Mouse (Mus musculus) intestine, embryonic 16.5 days (tissue): ENCODE measurements around the gene Zfhx3. TPM values are rescaled to one million over a fixed set of nuclear protein-coding genes. Genes with fewer than 3 reads are reported as not detected.

Experiments
- ATAC-seq: fragments of 200-750 bp; cut with Nextera tagmentation; 2 replicates; pipeline ENCODE4 v1.8.0; 2017; ENCODE audit warnings: moderate TSS enrichment, moderate library complexity
- H3K27ac ChIP-seq: fragments of 300-500 bp; sonication (generic); 2 replicates; pipeline ENCODE4 v1.5.1; 2014; ENCODE audit warnings: mild to moderate bottlenecking, low read length
- H3K27me3 ChIP-seq: fragments of 300-500 bp; sonication (generic); replicated peaks from 2 replicates; pipeline ENCODE4 v1.6.1; 2014; ENCODE audit warnings: low read length, control low read depth, mixed read lengths; ENCODE audit not compliant: control insufficient read depth, insufficient read depth
- H3K36me3 ChIP-seq: fragments of 300-500 bp; sonication (generic); 2 replicates; pipeline ENCODE4 v1.6.1; 2014; ENCODE audit warnings: low read length, control low read depth; ENCODE audit not compliant: control insufficient read depth, insufficient read depth
- H3K4me1 ChIP-seq: fragments of 300-500 bp; sonication (generic); 2 replicates; pipeline ENCODE4 v1.6.1; 2014; ENCODE audit warnings: low read length, control low read depth, mixed read lengths; ENCODE audit not compliant: control insufficient read depth, insufficient read depth
- H3K4me2 ChIP-seq: fragments of 300-500 bp; sonication (generic); 2 replicates; pipeline ENCODE4 v1.6.1; 2014; ENCODE audit warnings: low read depth, low read length, control low read depth
- H3K4me3 ChIP-seq: fragments of 300-500 bp; sonication (generic); 2 replicates; pipeline ENCODE4 v1.5.1; 2014; ENCODE audit warnings: mild to moderate bottlenecking, low read length
- H3K9ac ChIP-seq: fragments of 300-500 bp; sonication (generic); 2 replicates; pipeline ENCODE4 v1.6.1; 2014; ENCODE audit warnings: low read depth, low read length
- H3K9me3 ChIP-seq: fragments of 300-500 bp; sonication (generic); 2 replicates; pipeline ENCODE4 v1.6.1; 2016; ENCODE audit warnings: low read length, control low read depth; ENCODE audit not compliant: control insufficient read depth
- WGBS: fragments of 180-500 bp; shearing (Covaris S2); extraction: QIAGEN DNeasy Blood & Tissue Kit; methylation state at CpG from one replicate; pipeline ENCODE4 v1.1.7; 2014; 5-methylcytosine and 5-hydroxymethylcytosine counted together
- polyA plus RNA-seq: library from polyadenylated mRNA; unstranded; fragments of >200 nt; fragmentation: Nextera tagmentation; extraction: Ambion mirVana; gene quantifications from 2 replicates; pipeline ENCODE4 v1.2.1, GENCODE M21; 2015

Zfhx3 gene
- polyA plus RNA-seq, 1 experiment from 2014 or later: 6.1 TPM

GRCm38 (mm10) chr8:108908066-108908465 is 965.6 kb downstream of the Zfhx3 start:
- Histone ChIP-seq H3K4me1 (peaks cover 26% of the 10 kb centered on the region), H3K27me3 (no peaks in the 10 kb centered on the region), H3K4me2 (no peak overlapping the region), H3K9ac (no peak overlapping the region), H3K9me3 (no peaks in the 10 kb centered on the region), H3K4me3 (no peak overlapping the region), H3K36me3 (no peaks in the 10 kb centered on the region), H3K27ac (no peak overlapping the region)
- ATAC-seq: no peak
- WGBS: 88% methylated on average over 9 of the region's 9 CpGs

- Histone ChIP-seq H3K4me2 (no peak overlapping the region), H3K4me3 (no peak overlapping the region), H3K4me1 (peaks cover 22% of the 10 kb centered on the region), H3K27me3 (no peaks in the 10 kb centered on the region), H3K9me3 (no peaks in the 10 kb centered on the region), H3K9ac (no peak overlapping the region), H3K36me3 (no peaks in the 10 kb centered on the region), H3K27ac (no peak overlapping the region)
- 80% methylated on average over 16 of the region's 16 CpGs for WGBS
- no peak for ATAC-seq
Measured at GRCm38 (mm10) chr8:108908540-108908939, 966.1 kb downstream of the Zfhx3 start.

GRCm38 (mm10) chr8:108909035-108909434 is 966.6 kb downstream of the Zfhx3 start:
- no peak for ATAC-seq
- WGBS: 67% methylated on average over 9 of the region's 9 CpGs
- H3K4me2 ChIP-seq: no peak overlapping the region
- no peaks in the 10 kb centered on the region for H3K27me3 ChIP-seq
- no peak overlapping the region for H3K27ac ChIP-seq
- no peaks in the 10 kb centered on the region for H3K9me3 ChIP-seq
- no peak overlapping the region for H3K9ac ChIP-seq
- H3K4me1 ChIP-seq: peaks cover 17% of the 10 kb centered on the region
- no peaks in the 10 kb centered on the region for H3K36me3 ChIP-seq
- H3K4me3 ChIP-seq: no peak overlapping the region

DNA sequence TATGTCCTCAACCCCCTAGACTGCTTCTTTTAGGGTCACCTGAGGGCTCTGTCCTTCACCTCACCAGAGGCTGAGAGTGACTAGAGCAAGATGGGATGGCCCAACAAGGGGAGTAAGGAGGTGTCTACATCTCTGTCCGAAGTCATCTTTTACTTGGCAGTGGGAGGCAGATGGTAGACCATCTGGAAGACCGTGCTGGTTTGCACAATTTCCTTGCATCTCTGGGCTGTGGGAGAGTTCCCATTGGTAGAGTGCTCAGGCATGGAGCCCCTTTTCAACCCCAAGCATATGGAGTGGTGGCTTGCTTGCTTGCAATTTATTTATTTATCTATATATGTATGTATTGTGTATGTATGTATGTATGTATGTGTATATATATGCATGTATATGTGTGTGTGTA is 967.0 kb downstream of the Zfhx3 start:
- Histone ChIP-seq H3K36me3 (no peaks in the 10 kb centered on the region), H3K27ac (no peak overlapping the region), H3K9me3 (no peaks in the 10 kb centered on the region), H3K4me3 (no peak overlapping the region), H3K27me3 (no peaks in the 10 kb centered on the region), H3K4me1 (peaks cover 15% of the 10 kb centered on the region), H3K4me2 (no peak overlapping the region), H3K9ac (no peak overlapping the region)
- WGBS: 81% methylated on average over 2 of the region's 2 CpGs
- no peak for ATAC-seq

DNA sequence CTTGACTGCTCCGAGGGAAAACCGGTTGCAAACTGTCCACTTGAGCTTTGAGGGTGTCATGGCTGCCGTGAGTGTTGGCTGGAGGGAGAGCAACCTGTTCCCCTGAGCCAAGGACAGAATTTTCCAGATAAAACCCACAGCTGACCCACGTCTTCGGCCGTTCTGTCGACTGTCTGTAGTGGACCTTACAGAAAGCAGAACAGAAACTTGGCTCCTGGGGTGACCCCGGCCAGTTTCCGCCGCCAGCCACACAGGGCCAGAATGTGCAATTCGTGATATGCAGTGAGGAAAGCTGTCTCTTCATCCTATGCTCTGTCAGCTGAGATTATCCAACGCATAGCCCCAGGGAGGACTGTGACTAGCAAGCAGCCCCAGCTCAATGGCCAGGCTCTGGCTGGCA is 968.4 kb downstream of the Zfhx3 start:
- H3K27me3 ChIP-seq: no peaks in the 10 kb centered on the region
- no peak overlapping the region for H3K4me3 ChIP-seq
- H3K36me3 ChIP-seq: no peaks in the 10 kb centered on the region
- no peak for ATAC-seq
- WGBS: 78% methylated on average over 12 of the region's 12 CpGs
- no peak overlapping the region for H3K4me2 ChIP-seq
- peak overlapping the region; percentile 43; the same call in 1 of the 2 replicates for H3K27ac ChIP-seq
- H3K9ac ChIP-seq: no peak overlapping the region
- H3K9me3 ChIP-seq: no peaks in the 10 kb centered on the region
- H3K4me1 ChIP-seq: peaks cover 11% of the 10 kb centered on the region

- Histone ChIP-seq H3K36me3 (0 out of 2 replicates have a peak, but pooled peaks cover under 1% of the 10 kb centered on the region), H3K4me1 (peaks cover 12% of the 10 kb centered on the region), H3K9me3 (no peaks in the 10 kb centered on the region), H3K4me2 (no peak overlapping the region), H3K9ac (no peak overlapping the region), H3K27me3 (no peaks in the 10 kb centered on the region), H3K4me3 (no peak overlapping the region), H3K27ac (no peak overlapping the region)
- 10% methylated on average over 6 of the region's 6 CpGs for WGBS
- ATAC-seq: peak; percentile 39; the same call in 1 of the 2 replicates
Measured at GRCm38 (mm10) chr8:108911511-108911910, 969.1 kb downstream of the Zfhx3 start.

DNA sequence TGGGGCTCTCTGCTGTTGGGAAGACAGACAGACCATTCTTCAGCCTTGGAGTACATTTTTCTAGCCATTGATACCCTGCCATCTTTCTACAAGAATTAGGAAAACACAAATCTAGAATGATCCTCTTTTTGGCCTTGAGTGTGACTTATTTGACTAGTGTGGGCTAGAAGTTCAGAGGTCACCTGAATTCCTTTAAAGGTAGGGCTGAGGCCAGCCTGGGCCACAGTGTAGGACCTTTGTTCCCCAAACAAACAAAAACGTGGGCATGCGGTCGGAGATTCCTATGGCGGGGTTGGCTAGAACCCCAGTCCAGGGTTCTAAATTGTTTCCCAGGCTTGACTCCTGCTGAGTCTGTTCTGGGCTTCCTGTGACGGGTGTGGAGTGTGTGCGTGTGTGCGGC is 970.6 kb downstream of the Zfhx3 start:
- Histone ChIP-seq H3K9ac (no peak overlapping the region), H3K36me3 (peaks cover 4% of the 10 kb centered on the region; the same call in 1 of the 2 replicates), H3K9me3 (no peaks in the 10 kb centered on the region), H3K4me3 (no peak overlapping the region), H3K27ac (no peak overlapping the region), H3K27me3 (no peaks in the 10 kb centered on the region), H3K4me1 (peaks cover 12% of the 10 kb centered on the region), H3K4me2 (no peak overlapping the region)
- ATAC-seq: no peak
- 82% methylated on average over 7 of the region's 7 CpGs for WGBS

DNA sequence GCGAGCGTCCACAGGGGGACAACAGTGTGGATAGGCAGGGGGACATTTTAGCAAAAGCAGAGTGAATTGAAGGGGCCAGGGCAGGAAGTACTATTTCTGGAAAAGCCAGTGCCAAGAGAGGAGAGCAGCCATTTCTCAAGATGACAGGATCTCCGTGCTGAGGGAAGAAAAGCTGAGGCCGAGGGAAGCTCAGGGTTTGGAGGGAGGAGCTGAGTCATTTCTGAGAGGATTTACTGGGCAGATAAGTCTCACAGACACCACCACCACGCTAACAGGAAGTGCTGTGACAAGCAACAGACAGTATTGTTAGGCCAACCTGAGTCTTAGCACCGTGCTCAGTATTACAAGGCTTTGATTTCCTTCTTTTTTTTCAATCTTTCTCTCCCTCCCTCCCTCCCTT is 973.0 kb downstream of the Zfhx3 start:
- H3K4me2 ChIP-seq: no peak overlapping the region
- peak overlapping the region; percentile 25 for H3K27ac ChIP-seq
- peak; percentile 81 for ATAC-seq

GRCm38 (mm10) chr8:108915876-108916275 is 973.4 kb downstream of the Zfhx3 start:
- Histone ChIP-seq H3K4me3 (no peak overlapping the region), H3K4me1 (peaks cover 12% of the 10 kb centered on the region), H3K36me3 (peaks cover 4% of the 10 kb centered on the region; the same call in 1 of the 2 replicates), H3K27ac (peak overlapping the region; percentile 25; the same call in 1 of the 2 replicates), H3K9me3 (no peaks in the 10 kb centered on the region), H3K27me3 (no peaks in the 10 kb centered on the region), H3K9ac (no peak overlapping the region), H3K4me2 (peak overlapping the region; percentile 4; the same call in 1 of the 2 replicates)
- 12% methylated on average over 6 of the region's 6 CpGs for WGBS
- ATAC-seq: peak; percentile 65

More for the DNA sequence above, 973.0 kb downstream of the Zfhx3 start:
- H3K27me3 ChIP-seq: no peaks in the 10 kb centered on the region
- peak overlapping the region; percentile 42; the same call in 1 of the 2 replicates for H3K9ac ChIP-seq
- peaks cover 12% of the 10 kb centered on the region for H3K4me1 ChIP-seq
- H3K4me3 ChIP-seq: no peak overlapping the region
- 18% methylated on average over 6 of the region's 6 CpGs for WGBS
- no peaks in the 10 kb centered on the region for H3K9me3 ChIP-seq
- peaks cover 4% of the 10 kb centered on the region; the same call in 1 of the 2 replicates for H3K36me3 ChIP-seq

GRCm38 (mm10) chr8:108920151-108920550 is 977.7 kb downstream of the Zfhx3 start:
- Histone ChIP-seq H3K4me3 (no peak overlapping the region), H3K9me3 (no peaks in the 10 kb centered on the region), H3K27me3 (no peaks in the 10 kb centered on the region), H3K36me3 (peaks cover 4% of the 10 kb centered on the region; the same call in 1 of the 2 replicates), H3K4me1 (peaks cover 8% of the 10 kb centered on the region), H3K4me2 (no peak overlapping the region), H3K9ac (no peak overlapping the region), H3K27ac (no peak overlapping the region)
- ATAC-seq: no peak
- 90% methylated on average over 7 of the region's 7 CpGs for WGBS
